ENCODE assay signal across 9 mouse cellular contexts in genomic region chr7:19083096-19083495, GRCm38 (mm10). TPM values are rescaled to one million over a fixed set of nuclear protein-coding genes. Genes with fewer than 3 reads are reported as not detected.
DNase-seq lines count a peak whose midpoint lies in the region; ATAC-seq lines count a peak whose summit lies in the region.
"Had no signal": no experiment of that assay in that cellular context is flagged by ENCODE, and none has a peak within 500 bp of the region (broad histone marks: within the 10 kb centered on the region; RNA-seq: fewer than 3 reads in every experiment).

No protein-coding gene starts in this region.

- no peak for ATAC-seq in hindbrain, embryonic 12.5 days (ENCODE audit: low FRiP score)
- no peak for ATAC-seq in hindbrain, embryonic 16.5 days
- ATAC-seq in hindbrain, embryonic 13.5 days (ENCODE audit: low FRiP score) = no peak

- H3K4me2 ChIP-seq in hindbrain, embryonic 12.5 days (replicated peaks) = no peak overlapping the region
- no peak overlapping the region for H3K4me2 ChIP-seq in hindbrain, embryonic 16.5 days (ENCODE audit: low read length)
- no peak overlapping the region for H3K4me2 ChIP-seq in hindbrain, embryonic 13.5 days

- 65% methylated on average over 6 of the region's 6 CpGs for WGBS in hindbrain, embryonic 12.5 days
- 67% methylated on average over 6 of the region's 6 CpGs for WGBS in hindbrain, embryonic 16.5 days
- WGBS in midbrain, embryonic 10.5 days = 64% methylated on average over 6 of the region's 6 CpGs
- 65% methylated on average over 6 of the region's 6 CpGs for WGBS in hindbrain, embryonic 13.5 days

- 0 out of 2 replicates have a peak overlapping the region, but pooled peaks have one; percentile 4 for H3K27ac ChIP-seq in hindbrain, embryonic 12.5 days
- no peak overlapping the region for H3K27ac ChIP-seq in hindbrain, embryonic 16.5 days (ENCODE audit: low read depth, low read length)
- H3K27ac ChIP-seq in midbrain, embryonic 10.5 days (replicated peaks) = no peak overlapping the region
- H3K27ac ChIP-seq in hindbrain, embryonic 13.5 days = no peak overlapping the region

- no peak overlapping the region for H3K9ac ChIP-seq in hindbrain, embryonic 12.5 days
- H3K9ac ChIP-seq in hindbrain, embryonic 16.5 days (ENCODE audit: low read depth, low read length) = no peak overlapping the region
- no peak overlapping the region for H3K9ac ChIP-seq in hindbrain, embryonic 13.5 days

- H3K36me3 ChIP-seq in hindbrain, embryonic 12.5 days = peaks cover 71% of the 10 kb centered on the region
- peaks cover 49% of the 10 kb centered on the region for H3K36me3 ChIP-seq in hindbrain, embryonic 16.5 days (ENCODE audit: control insufficient read depth, insufficient read depth, low read length)
- peaks cover 81% of the 10 kb centered on the region for H3K36me3 ChIP-seq in midbrain, embryonic 10.5 days
- H3K36me3 ChIP-seq in hindbrain, embryonic 13.5 days = peaks cover 78% of the 10 kb centered on the region

- peak; percentile 92 for DNase-seq in gastrocnemius, adult 18-20 months (ENCODE audit: low spot score)
- DNase-seq in heart, postnatal 36 days = peak; percentile 68 to 74
- peak; percentile 56 for DNase-seq in lung, postnatal 36 days
- no peak for DNase-seq in midbrain, embryonic 10.5 days (ENCODE audit: low spot score)
- no peak for DNase-seq in layer of hippocampus, postnatal 14 days (ENCODE audit: low spot score in 2 of 2)

- peaks cover 5% of the 10 kb centered on the region for H3K27me3 ChIP-seq in hindbrain, embryonic 12.5 days
- no peaks in the 10 kb centered on the region for H3K27me3 ChIP-seq in hindbrain, embryonic 16.5 days (replicated peaks; ENCODE audit: control insufficient read depth, insufficient read depth, low read length)
- peaks cover 22% of the 10 kb centered on the region for H3K27me3 ChIP-seq in midbrain, embryonic 10.5 days (ENCODE audit: low read depth, poor library complexity, severe bottlenecking)
- H3K27me3 ChIP-seq in hindbrain, embryonic 13.5 days = peaks cover 8% of the 10 kb centered on the region

- H3K4me3 ChIP-seq in hindbrain, embryonic 12.5 days = no peak overlapping the region
- no peak overlapping the region for H3K4me3 ChIP-seq in hindbrain, embryonic 16.5 days (ENCODE audit: low read length)
- no peak overlapping the region for H3K4me3 ChIP-seq in midbrain, embryonic 10.5 days
- no peak overlapping the region for H3K4me3 ChIP-seq in hindbrain, embryonic 13.5 days

- intact Hi-C loops in heart, postnatal 36 days (cut with DNase I) = no loop called here

- peaks cover 44% of the 10 kb centered on the region for H3K4me1 ChIP-seq in hindbrain, embryonic 12.5 days
- peaks cover 6% of the 10 kb centered on the region; the same call in 1 of the 2 replicates for H3K4me1 ChIP-seq in hindbrain, embryonic 16.5 days (ENCODE audit: control insufficient read depth, insufficient read depth, low read depth, low read length)
- peaks cover 53% of the 10 kb centered on the region for H3K4me1 ChIP-seq in midbrain, embryonic 10.5 days
- peaks cover 52% of the 10 kb centered on the region for H3K4me1 ChIP-seq in hindbrain, embryonic 13.5 days (replicated peaks)

- no peaks in the 10 kb centered on the region for H3K9me3 ChIP-seq in hindbrain, embryonic 12.5 days (replicated peaks)
- H3K9me3 ChIP-seq in hindbrain, embryonic 16.5 days (ENCODE audit: control insufficient read depth, low read length) = no peaks in the 10 kb centered on the region
- H3K9me3 ChIP-seq in midbrain, embryonic 10.5 days (replicated peaks) = no peaks in the 10 kb centered on the region
- H3K9me3 ChIP-seq in hindbrain, embryonic 13.5 days = no peaks in the 10 kb centered on the region

RNA-seq across cellular contexts. Expression of gene Dmpk, which starts 0.6 kb away (rescaled TPM):
- 13.4 and 14.6 TPM in 2 replicates for polyA plus RNA-seq in hindbrain, embryonic 12.5 days (2016; fragmentation: Nextera tagmentation; extraction: Ambion mirVana)
- 8.0 and 12.3 TPM in 2 replicates for polyA plus RNA-seq in hindbrain, embryonic 16.5 days (2015; fragmentation: Nextera tagmentation; extraction: Ambion mirVana)
- 100 to 1,000 TPM; 232 to 265 TPM for total RNA-seq in gastrocnemius, adult 18-20 months (2021)
- total RNA-seq in heart, postnatal 36 days (2021) = 100 to 1,000 TPM; 512 to 563 TPM
- polyA plus RNA-seq in midbrain, embryonic 10.5 days (2016; fragmentation: Nextera tagmentation; extraction: Ambion mirVana) = 8.2 and 8.8 TPM in 2 replicates
- total RNA-seq in layer of hippocampus, postnatal 14 days (2021) = 10 to 100 TPM; 33.0 to 42.3 TPM
- 9.4 and 11.6 TPM in 2 replicates for polyA plus RNA-seq in hindbrain, embryonic 13.5 days (2015; fragmentation: Nextera tagmentation; extraction: Ambion mirVana)

RNA-seq across cellular contexts. Expression of gene Dmwd, which starts 7.1 kb away (rescaled TPM):
- 20.1 and 23.6 TPM in 2 replicates for polyA plus RNA-seq in hindbrain, embryonic 12.5 days (2016; fragmentation: Nextera tagmentation; extraction: Ambion mirVana)
- polyA plus RNA-seq in hindbrain, embryonic 16.5 days (2015; fragmentation: Nextera tagmentation; extraction: Ambion mirVana) = 29.1 and 30.0 TPM in 2 replicates
- 10 to 100 TPM; 33.8 to 39.1 TPM for total RNA-seq in gastrocnemius, adult 18-20 months (2021)
- 10 to 100 TPM; 48.8 to 52.4 TPM for total RNA-seq in heart, postnatal 36 days (2021)
- polyA plus RNA-seq in midbrain, embryonic 10.5 days (2016; fragmentation: Nextera tagmentation; extraction: Ambion mirVana) = 17.3 and 18.0 TPM in 2 replicates
- 100 to 1,000 TPM; 141 to 147 TPM for total RNA-seq in layer of hippocampus, postnatal 14 days (2021)
- 25.4 and 25.6 TPM in 2 replicates for polyA plus RNA-seq in hindbrain, embryonic 13.5 days (2015; fragmentation: Nextera tagmentation; extraction: Ambion mirVana)

RNA-seq across cellular contexts. Expression of gene Six5, which starts 11.3 kb away (rescaled TPM):
- 9.1 and 9.7 TPM in 2 replicates for polyA plus RNA-seq in hindbrain, embryonic 12.5 days (2016; fragmentation: Nextera tagmentation; extraction: Ambion mirVana)
- polyA plus RNA-seq in hindbrain, embryonic 16.5 days (2015; fragmentation: Nextera tagmentation; extraction: Ambion mirVana) = 1.9 and 2.9 TPM in 2 replicates
- total RNA-seq in gastrocnemius, adult 18-20 months (2021) = 1 to 10 TPM; 1.7 to 2.1 TPM
- total RNA-seq in heart, postnatal 36 days (2021) = 10 to 100 TPM in 1 of 2 experiments, 1 to 10 TPM in 1; 7.2 to 10.2 TPM
- polyA plus RNA-seq in midbrain, embryonic 10.5 days (2016; fragmentation: Nextera tagmentation; extraction: Ambion mirVana) = 7.2 and 8.0 TPM in 2 replicates
- total RNA-seq in layer of hippocampus, postnatal 14 days (2021) = 1 to 10 TPM; 2.1 to 2.7 TPM
- 2.4 and 2.8 TPM in 2 replicates for polyA plus RNA-seq in hindbrain, embryonic 13.5 days (2015; fragmentation: Nextera tagmentation; extraction: Ambion mirVana)

RNA-seq across cellular contexts. Expression of gene Rsph6a, which starts 28.6 kb away (rescaled TPM):
- not detected in 2 replicates for polyA plus RNA-seq in hindbrain, embryonic 12.5 days (2016; fragmentation: Nextera tagmentation; extraction: Ambion mirVana)
- 0.17 and 0.40 TPM in 2 replicates for polyA plus RNA-seq in hindbrain, embryonic 16.5 days (2015; fragmentation: Nextera tagmentation; extraction: Ambion mirVana)
- total RNA-seq in gastrocnemius, adult 18-20 months (2021) = not detected
- total RNA-seq in heart, postnatal 36 days (2021) = not detected
- polyA plus RNA-seq in midbrain, embryonic 10.5 days (2016; fragmentation: Nextera tagmentation; extraction: Ambion mirVana) = not detected in 2 replicates
- total RNA-seq in layer of hippocampus, postnatal 14 days (2021) = under 1 TPM in 1 of 2 experiments, not detected in 1; 0.21 TPM
- polyA plus RNA-seq in hindbrain, embryonic 13.5 days (2015; fragmentation: Nextera tagmentation; extraction: Ambion mirVana) = not detected in 2 replicates
- polyA plus RNA-seq: liver, embryonic 16.5 days had no signal

RNA-seq across cellular contexts. Expression of gene Gm4969, which starts 35.1 kb away (rescaled TPM):
- polyA plus RNA-seq in hindbrain, embryonic 12.5 days (2016; fragmentation: Nextera tagmentation; extraction: Ambion mirVana) = 1.8 TPM in 2 replicates
- polyA plus RNA-seq in hindbrain, embryonic 16.5 days (2015; fragmentation: Nextera tagmentation; extraction: Ambion mirVana) = 7.0 and 8.8 TPM in 2 replicates
- total RNA-seq in gastrocnemius, adult 18-20 months (2021) = not detected
- not detected for total RNA-seq in heart, postnatal 36 days (2021)
- polyA plus RNA-seq in midbrain, embryonic 10.5 days (2016; fragmentation: Nextera tagmentation; extraction: Ambion mirVana) = 1.1 TPM in 2 replicates
- total RNA-seq in layer of hippocampus, postnatal 14 days (2021) = under 1 TPM; 0.72 to 0.78 TPM
- polyA plus RNA-seq in hindbrain, embryonic 13.5 days (2015; fragmentation: Nextera tagmentation; extraction: Ambion mirVana) = 2.2 and 3.6 TPM in 2 replicates

Comparison
In these comparisons a context has a peak if more than half of its experiments do, and no peak if none do; other contexts are left out.
1. DNase-seq: peak in gastrocnemius, adult 18-20 months (single experiment), heart, postnatal 36 days (2 of 2) and lung, postnatal 36 days (single experiment); none in midbrain, embryonic 10.5 days (single experiment) and layer of hippocampus, postnatal 14 days (0 of 2).